Mouse (Mus musculus) inflammation-experienced regulatory T-cells, adult 6 months (primary cell): ENCODE data around the gene Zswim7. TPM values are rescaled to one million over a fixed set of nuclear protein-coding genes. Genes with fewer than 3 reads are reported as not detected.
"Not testable (repeated sequence)": the region's sequence is repeated elsewhere in the genome, so short reads cannot be mapped to it uniquely, and the experiment has no call there.

Experiments
- ATAC-seq: one replicate; pipeline ENCODE4 v1.8.0; 2017
- polyA plus RNA-seq, 3 experiments: library from polyadenylated mRNA; unstranded; fragments of 100-300 nt; shearing (Covaris generic); gene quantifications; one replicate each; pipeline ENCODE4 v1.2.1; 2017

Gene Zswim7
- 10 to 100 TPM in 1 of 3 experiments, 1 to 10 TPM in 2; 6.6 to 11.8 (median 7.7) TPM for polyA plus RNA-seq

- peak; percentile 76 for ATAC-seq
These were observed at the start of gene Zswim7, which contains the start of gene Ttc19 for GRCm38 (mm10) chr11:62280675-62281600. Gene Zswim7, minus strand, starts transcription at chr11:62281375. Gene Ttc19, plus strand, starts transcription at chr11:62281473.

- no peak for ATAC-seq
These were observed 42.5 kb upstream of the Zswim7 start for GRCm38 (mm10) chr11:62323659-62324058.

DNA sequence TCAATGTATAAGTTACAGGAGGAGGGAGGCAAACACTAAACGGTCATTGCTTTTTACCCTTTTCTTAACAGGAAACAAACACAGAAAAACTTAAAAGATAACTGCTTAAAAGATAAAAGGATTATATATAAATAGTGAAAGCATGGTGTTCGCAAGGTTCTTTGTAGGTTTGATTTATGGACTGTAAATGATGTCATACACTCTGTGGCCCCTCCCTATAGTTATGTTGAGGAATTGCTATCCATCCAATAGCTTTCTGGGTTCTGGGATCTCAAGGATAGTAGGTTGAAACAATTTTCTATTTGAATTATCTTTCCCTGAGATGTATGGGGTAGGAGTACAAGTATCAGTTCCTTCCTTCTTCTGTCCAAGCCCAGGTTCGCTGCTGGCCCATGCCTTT is 38.9 kb upstream of the Zswim7 start:
- ATAC-seq: no peak

DNA sequence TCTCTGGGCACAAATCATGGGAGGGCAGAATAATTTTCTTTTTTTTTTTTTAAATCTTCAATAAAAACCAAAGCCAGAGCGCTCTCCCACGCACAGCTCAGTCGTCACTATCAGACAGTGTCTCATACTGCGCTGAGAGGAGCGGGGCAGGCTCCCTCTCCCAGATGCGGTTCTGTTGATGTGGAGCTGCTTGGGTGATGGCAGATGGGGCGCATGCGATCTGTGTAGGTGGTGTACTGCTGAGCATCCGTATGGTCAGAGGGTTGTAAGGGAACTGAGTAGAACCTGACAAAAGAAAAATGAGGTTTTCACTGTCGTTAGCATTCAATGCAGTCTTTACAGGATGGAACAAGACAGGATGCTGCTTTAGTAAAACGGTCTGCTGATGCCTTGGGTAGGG is 36.6 kb upstream of the Zswim7 start:
- ATAC-seq: no peak

DNA sequence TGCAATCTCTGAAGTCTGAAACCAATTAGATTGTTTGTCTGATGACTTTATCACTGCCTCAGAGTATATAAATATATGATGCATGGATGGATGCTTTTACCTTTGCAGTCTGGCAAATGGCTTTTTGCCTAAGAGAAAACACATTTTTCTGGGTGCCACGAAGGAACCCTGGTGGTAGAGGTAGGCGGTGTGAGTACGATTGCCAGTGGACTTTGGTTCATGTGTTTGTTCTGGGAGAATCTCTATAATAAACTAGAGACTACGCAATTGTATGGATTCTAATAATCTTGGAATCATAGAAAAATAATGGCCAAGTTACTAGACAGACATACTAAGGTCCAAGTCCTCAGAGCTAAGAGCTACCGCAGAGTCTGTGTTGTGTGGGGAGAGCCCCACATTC is 33.8 kb upstream of the Zswim7 start:
- ATAC-seq: no peak

DNA sequence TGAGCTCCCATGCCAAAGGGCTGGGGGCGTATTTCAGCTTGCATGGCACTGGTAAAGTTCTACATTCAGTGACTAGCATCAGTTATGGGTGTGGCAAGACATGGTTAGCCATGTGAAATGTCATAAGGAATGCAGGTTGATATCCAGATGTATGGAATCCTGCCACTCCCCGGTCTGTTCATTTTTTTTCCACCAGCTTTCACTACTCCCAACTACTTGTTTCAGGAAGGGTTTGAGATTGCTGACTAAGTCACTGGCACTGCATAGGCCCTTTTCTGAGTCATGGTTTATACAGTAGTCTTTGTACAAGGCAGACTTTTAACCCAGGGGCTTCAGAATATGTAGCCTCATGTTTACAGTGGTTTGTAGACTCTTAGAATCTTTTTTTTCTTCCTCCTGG is 28.1 kb upstream of the Zswim7 start:
- ATAC-seq: no peak

DNA sequence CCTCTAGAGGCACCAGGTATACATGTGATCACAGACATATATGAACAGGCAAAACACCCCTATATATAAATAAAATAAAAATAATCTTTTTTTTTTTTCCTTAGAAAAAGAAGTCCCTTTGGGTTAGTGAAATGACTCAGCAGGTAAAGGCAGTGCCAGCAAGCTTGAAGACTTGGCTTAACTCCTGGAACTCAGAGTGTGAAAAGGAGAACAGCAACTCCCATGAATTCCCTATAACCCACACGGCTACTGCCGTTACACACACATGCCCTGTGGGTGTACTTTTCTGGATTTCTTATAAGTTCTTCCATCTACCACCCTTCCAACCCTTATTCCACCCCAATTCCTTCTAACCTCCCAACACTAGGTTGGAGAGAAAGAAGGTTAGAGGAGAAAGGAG is 24.7 kb upstream of the Zswim7 start:
- ATAC-seq: no peak

- no peak for ATAC-seq
These were observed 17.7 kb upstream of the Zswim7 start for GRCm38 (mm10) chr11:62298883-62299282.

DNA sequence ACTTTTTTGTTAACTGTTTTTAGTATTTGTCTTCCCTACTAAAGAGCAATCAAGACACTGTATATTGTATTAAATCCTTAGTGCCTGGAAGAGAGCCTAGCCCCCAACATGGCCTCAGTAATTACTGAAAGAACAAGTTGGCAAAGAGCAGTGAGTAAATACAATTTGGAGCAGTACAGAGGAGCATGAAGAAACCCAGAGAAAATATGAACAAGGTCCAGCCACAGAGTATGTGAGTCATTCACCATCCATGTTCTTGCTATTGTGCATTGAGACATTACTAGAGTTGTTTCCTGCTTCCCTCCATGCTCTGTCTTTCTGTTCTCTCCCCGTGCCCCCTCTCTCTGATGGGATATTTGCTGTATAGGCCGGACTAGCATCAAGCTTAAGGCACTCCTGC is 12.9 kb upstream of the Zswim7 start:
- no peak for ATAC-seq

DNA sequence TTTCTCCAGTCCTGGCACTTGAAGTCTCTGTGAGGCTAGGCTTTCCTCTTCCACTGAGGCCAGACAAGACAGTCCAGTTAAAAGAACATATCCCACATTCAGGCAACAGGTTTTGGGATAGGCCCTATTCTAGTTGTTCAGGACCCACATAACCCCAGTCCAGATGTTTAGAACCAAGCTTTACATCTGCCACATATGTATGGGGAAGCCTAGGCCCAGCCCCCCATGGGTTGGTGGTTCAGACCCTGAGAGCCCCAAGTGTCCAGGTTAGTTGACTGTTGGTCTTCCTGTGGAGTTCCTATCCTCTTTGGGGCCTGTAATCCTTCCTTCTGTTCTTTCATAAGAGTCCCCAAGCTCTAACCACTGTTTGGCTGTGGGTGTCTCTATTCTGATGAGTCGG is 6.5 kb upstream of the Zswim7 start:
- ATAC-seq: no peak

GRCm38 (mm10) chr11:62285020-62285419 is 3.8 kb upstream of the Zswim7 start:
- no peak for ATAC-seq

DNA sequence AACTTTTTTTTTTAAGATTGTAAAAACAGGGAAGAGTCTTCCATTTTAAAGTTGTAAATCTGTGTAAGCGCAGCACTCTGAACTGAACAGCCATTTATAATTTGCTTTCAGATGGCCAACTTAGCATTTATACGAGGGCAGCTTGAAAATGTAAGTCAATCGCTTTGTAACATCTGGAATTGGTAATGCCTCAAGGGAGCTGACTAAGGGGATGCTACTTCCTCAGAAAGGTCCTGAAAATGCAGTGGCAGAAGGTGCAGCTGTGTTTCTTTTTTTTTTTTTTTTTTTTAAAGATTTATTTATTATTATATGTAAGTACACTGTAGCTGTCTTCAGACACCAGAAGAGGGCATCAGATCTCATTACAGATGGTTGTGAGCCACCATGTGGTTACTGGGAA is 2.8 kb upstream of the Zswim7 start:
- ATAC-seq: not testable (repeated sequence)

GRCm38 (mm10) chr11:62281601-62281997 is 424 bp upstream of the Zswim7 start:
- peak; percentile 8 for ATAC-seq

DNA sequence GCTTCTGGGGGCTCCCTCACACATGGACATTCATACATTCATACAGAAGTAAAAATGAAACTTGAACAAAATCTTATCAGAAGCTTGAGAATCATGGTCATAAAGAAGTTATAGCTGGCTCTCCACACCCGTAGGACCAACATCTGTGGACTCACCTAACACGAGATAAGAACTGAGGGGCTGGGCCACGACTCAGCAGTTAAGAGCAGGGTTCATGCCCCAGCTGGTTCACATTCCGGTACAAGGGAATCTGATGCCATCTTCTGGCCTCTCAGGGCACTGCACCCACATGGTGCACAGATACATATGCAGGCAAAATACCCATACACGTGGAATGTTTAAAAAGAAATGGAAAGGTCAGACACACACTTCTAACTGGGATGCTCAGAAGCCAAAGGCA is 3.1 kb downstream of the Zswim7 start:
- no peak for ATAC-seq

DNA sequence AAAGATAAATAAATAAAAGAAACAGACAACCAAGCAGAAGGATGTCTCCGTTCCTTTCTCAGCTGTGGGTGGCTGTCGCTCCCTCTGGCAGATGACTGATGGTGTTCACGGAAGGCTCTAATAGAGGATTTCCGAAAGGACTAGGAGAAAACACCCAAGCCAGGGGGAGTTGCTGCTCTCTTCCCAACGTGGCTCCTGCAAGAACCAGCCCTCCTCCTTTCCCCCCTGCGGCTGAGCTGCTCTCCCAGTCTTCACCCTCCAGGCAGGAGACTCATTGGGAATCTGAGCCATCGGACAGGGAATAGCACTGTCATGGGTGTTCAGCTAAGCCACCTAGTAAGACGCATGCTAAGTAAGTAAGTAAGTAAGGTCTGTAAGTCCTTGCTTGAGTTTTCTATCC is 4.1 kb downstream of the Zswim7 start:
- ATAC-seq: no peak

- no peak for ATAC-seq
These were observed 10.3 kb downstream of the Zswim7 start for GRCm38 (mm10) chr11:62270851-62271250.

GRCm38 (mm10) chr11:62269097-62269496 is 12.1 kb downstream of the Zswim7 start:
- ATAC-seq: no peak

GRCm38 (mm10) chr11:62268381-62268780 is 12.8 kb downstream of the Zswim7 start:
- ATAC-seq: no peak

- ATAC-seq: no peak
These were observed 14.5 kb downstream of the Zswim7 start for GRCm38 (mm10) chr11:62266466-62267214.

DNA sequence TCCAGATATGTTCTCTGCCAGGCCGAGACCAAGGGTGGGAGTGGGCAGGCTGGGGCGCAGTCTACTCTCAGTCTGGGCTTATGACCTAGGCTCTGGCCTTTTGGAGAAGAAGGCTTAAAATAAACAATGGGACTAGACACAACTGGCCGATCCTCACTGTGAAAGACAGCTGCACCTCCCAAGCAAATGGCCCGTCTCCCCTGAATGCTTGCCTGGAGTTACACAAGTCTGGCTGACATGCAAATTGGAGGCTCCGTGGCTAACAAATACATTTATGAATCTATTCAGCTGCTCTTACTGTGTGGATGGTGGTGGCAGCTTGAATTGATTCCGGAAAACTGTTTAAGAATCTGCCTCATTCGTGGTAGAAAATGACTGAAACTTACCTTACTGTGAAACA is 15.5 kb downstream of the Zswim7 start:
- ATAC-seq: no peak

DNA sequence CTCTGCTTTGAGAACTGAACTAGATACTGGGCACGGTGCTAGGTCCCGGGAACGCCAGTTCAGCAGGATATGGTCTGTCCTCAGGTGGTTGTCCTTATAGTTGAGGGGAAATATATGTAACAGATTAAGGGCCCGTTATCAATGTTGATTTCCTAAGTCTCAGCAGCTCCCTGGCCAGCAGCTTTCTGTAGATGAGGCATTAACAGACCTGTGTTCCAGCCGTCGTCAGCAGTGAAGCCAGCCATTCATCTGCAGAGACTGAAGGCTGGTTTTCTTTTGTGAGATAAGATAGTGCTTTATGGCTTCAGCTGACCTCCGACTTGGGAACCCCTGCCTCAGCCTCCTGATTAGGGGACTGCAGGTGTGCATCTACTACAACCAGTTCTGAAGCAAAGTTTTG is 17.2 kb downstream of the Zswim7 start:
- no peak for ATAC-seq

- no peak for ATAC-seq
These were observed 17.6 kb downstream of the Zswim7 start for GRCm38 (mm10) chr11:62263599-62263998.

GRCm38 (mm10) chr11:62259214-62259613 is 22.0 kb downstream of the Zswim7 start:
- no peak for ATAC-seq

DNA sequence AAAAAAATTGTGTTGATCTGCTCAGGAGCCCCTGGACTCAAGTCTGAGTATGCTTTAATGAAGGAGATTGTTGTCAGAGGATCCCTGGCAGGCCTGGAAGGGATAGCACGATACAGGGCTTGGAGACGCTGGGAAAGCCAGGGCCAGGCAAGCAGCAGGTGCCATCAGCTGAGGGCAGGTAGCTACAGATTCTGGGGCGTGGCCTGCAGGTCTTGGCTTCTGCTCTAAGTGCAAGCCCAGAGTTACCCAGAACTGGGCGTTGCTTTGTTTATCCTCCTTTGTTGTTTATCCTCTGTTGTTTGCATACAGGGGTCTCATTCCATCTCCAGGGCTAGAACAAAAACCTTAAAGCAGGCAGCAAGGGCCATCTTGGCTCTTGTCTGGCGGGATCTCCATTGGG is 27.8 kb downstream of the Zswim7 start:
- no peak for ATAC-seq
